Mouse (Mus musculus): Measurements from ENCODE around the gene Zfp445. TPM values are rescaled to one million over a fixed set of nuclear protein-coding genes. Genes with fewer than 3 reads are reported as not detected.
"Not testable (repeated sequence)": the region's sequence is repeated elsewhere in the genome, so short reads cannot be mapped to it uniquely, and the experiment has no call there.

Gene Zfp445
- polyA plus RNA-seq, 1 experiment from 2014 or later: 53.2 TPM

GRCm38 (mm10) chr9:122860752-122861151 lies 5.1 kb downstream of the Zfp445 start:
- DNase-seq (ENCODE audit: low read depth, low spot score): no peak
- no peaks in the 10 kb centered on the region for H3K27me3 ChIP-seq
- TF ChIP-seq CTCF (IDR thresholded peaks at IDR 0.05): no peak
- ChIA-PET CTCF (no interaction called here), POLR2A (no interaction called here)
- ATAC-seq: no peak
- in situ Hi-C loops (cut with MboI; ENCODE audit: low pct_unique_long_range_greater_than_20kb): no loop called here

GRCm38 (mm10) chr9:122856716-122857115 lies 9.1 kb downstream of the Zfp445 start:
- CTCF ChIA-PET: no interaction called here
- POLR2A ChIA-PET: no interaction called here
- in situ Hi-C loops (cut with MboI; ENCODE audit: low pct_unique_long_range_greater_than_20kb): no loop called here
- H3K27me3 ChIP-seq: no peaks in the 10 kb centered on the region
- no peak for ATAC-seq
- TF ChIP-seq CTCF (IDR thresholded peaks at IDR 0.05): no peak
- no peak for DNase-seq (ENCODE audit: low read depth, low spot score)

GRCm38 (mm10) chr9:122855617-122856016 lies 10.2 kb downstream of the Zfp445 start:
- no peak for ATAC-seq
- no peaks in the 10 kb centered on the region for H3K27me3 ChIP-seq
- ChIA-PET CTCF (no interaction called here), POLR2A (no interaction called here)
- no peak for DNase-seq (ENCODE audit: low read depth, low spot score)
- in situ Hi-C loops (cut with MboI; ENCODE audit: low pct_unique_long_range_greater_than_20kb): no loop called here
- no peak for TF ChIP-seq CTCF (IDR thresholded peaks at IDR 0.05)

- DNase-seq (ENCODE audit: low read depth, low spot score); CTCF ChIA-PET; in situ Hi-C loops (cut with MboI; ENCODE audit: low pct_unique_long_range_greater_than_20kb); ATAC-seq; H3K27me3 ChIP-seq; POLR2A ChIA-PET: not testable (repeated sequence)
Measured at GRCm38 (mm10) chr9:122855141-122855540, 10.7 kb downstream of the Zfp445 start.

- TF ChIP-seq CTCF (IDR thresholded peaks at IDR 0.05): no peak
Measured at GRCm38 (mm10) chr9:122854526-122854925, 11.3 kb downstream of the Zfp445 start.

GRCm38 (mm10) chr9:122847811-122848311 lies 17.9 kb downstream of the Zfp445 start:
- DNase-seq (ENCODE audit: low read depth, low spot score); in situ Hi-C loops (cut with MboI; ENCODE audit: low pct_unique_long_range_greater_than_20kb); H3K27me3 ChIP-seq; POLR2A ChIA-PET; ATAC-seq; CTCF ChIA-PET: not testable (repeated sequence)

More at GRCm38 (mm10) chr9:122854526-122854925, 11.3 kb downstream of the Zfp445 start:
- ChIA-PET POLR2A (no interaction called here), CTCF (no interaction called here)
- H3K27me3 ChIP-seq: no peaks in the 10 kb centered on the region
- ATAC-seq: no peak
- DNase-seq (ENCODE audit: low read depth, low spot score): no peak
- in situ Hi-C loops (cut with MboI; ENCODE audit: low pct_unique_long_range_greater_than_20kb): no loop called here

GRCm38 (mm10) chr9:122846156-122846555 lies 19.6 kb downstream of the Zfp445 start:
- no peak for ATAC-seq
- CTCF ChIA-PET: interaction anchor here (1.0 to 1.4 kb wide), 2 partner anchors 16 to 32 kb away, joined by 3 read pairs; no protein-coding TSS in a partner anchor
- no peaks in the 10 kb centered on the region for H3K27me3 ChIP-seq
- no peak for TF ChIP-seq CTCF (IDR thresholded peaks at IDR 0.05)
- POLR2A ChIA-PET: no interaction called here
- in situ Hi-C loops (cut with MboI; ENCODE audit: low pct_unique_long_range_greater_than_20kb): no loop called here
- DNase-seq (ENCODE audit: low read depth, low spot score): no peak

GRCm38 (mm10) chr9:122845621-122846020 lies 20.2 kb downstream of the Zfp445 start:
- DNase-seq (ENCODE audit: low read depth, low spot score) (no peak), ATAC-seq (no peak)
- TF ChIP-seq CTCF (IDR thresholded peaks at IDR 0.05): no peak
- CTCF ChIA-PET: interaction anchor here (0.6 to 1.4 kb wide), 3 partner anchors 17 to 36 kb away, joined by 3 read pairs; no protein-coding TSS in a partner anchor
- in situ Hi-C loops (cut with MboI; ENCODE audit: low pct_unique_long_range_greater_than_20kb): no loop called here
- no peaks in the 10 kb centered on the region for H3K27me3 ChIP-seq
- POLR2A ChIA-PET: no interaction called here

GRCm38 (mm10) chr9:122843760-122844159 lies 22.0 kb downstream of the Zfp445 start, which contains the start of gene Gm35549:
Gm35549 (minus strand) TSS chr9:122844035.
- no peak for DNase-seq (ENCODE audit: low read depth, low spot score)
- no peaks in the 10 kb centered on the region for H3K27me3 ChIP-seq
- in situ Hi-C loops (cut with MboI; ENCODE audit: low pct_unique_long_range_greater_than_20kb): no loop called here
- POLR2A ChIA-PET: no interaction called here
- no peak for TF ChIP-seq CTCF (IDR thresholded peaks at IDR 0.05)
- no peak for ATAC-seq
- CTCF ChIA-PET: interaction anchor here (1.2 to 1.3 kb wide), 2 partner anchors 22 to 28 kb away, joined by 3 to 4 read pairs; no protein-coding TSS in a partner anchor

GRCm38 (mm10) chr9:122837680-122838079 lies 28.1 kb downstream of the Zfp445 start:
- ChIA-PET POLR2A (interaction anchor here (0.6 kb wide), 1 partner anchor 14 kb away, joined by 4 read pairs; no protein-coding TSS in a partner anchor), CTCF (interaction anchor here (1.2 kb wide), 1 partner anchor 13 kb away, joined by 3 read pairs; no protein-coding TSS in a partner anchor)
- TF ChIP-seq CTCF (IDR thresholded peaks at IDR 0.05): no peak
- DNase-seq (ENCODE audit: low read depth, low spot score): no peak
- in situ Hi-C loops (cut with MboI; ENCODE audit: low pct_unique_long_range_greater_than_20kb): no loop called here
- no peaks in the 10 kb centered on the region for H3K27me3 ChIP-seq
- no peak for ATAC-seq

- TF ChIP-seq CTCF (IDR thresholded peaks at IDR 0.05): no peak
- ChIA-PET CTCF (interaction anchor here (1.2 kb wide), 1 partner anchor 14 kb away, joined by 3 read pairs; no protein-coding TSS in a partner anchor), POLR2A (no interaction called here)
- ATAC-seq (no peak), DNase-seq (ENCODE audit: low read depth, low spot score) (no peak)
- H3K27me3 ChIP-seq: no peaks in the 10 kb centered on the region
- in situ Hi-C loops (cut with MboI; ENCODE audit: low pct_unique_long_range_greater_than_20kb): no loop called here
Measured at GRCm38 (mm10) chr9:122837216-122837615, 28.6 kb downstream of the Zfp445 start.

- ChIA-PET CTCF (interaction anchor here (1.2 kb wide), 1 partner anchor 14 kb away, joined by 3 read pairs; no protein-coding TSS in a partner anchor), POLR2A (interaction anchor here (0.6 kb wide), 1 partner anchor 697 kb away, joined by 6 read pairs; no protein-coding TSS in a partner anchor)
- ATAC-seq (no peak), DNase-seq (ENCODE audit: low read depth, low spot score) (no peak)
- H3K27me3 ChIP-seq: no peaks in the 10 kb centered on the region
- no peak for TF ChIP-seq CTCF (IDR thresholded peaks at IDR 0.05)
- in situ Hi-C loops (cut with MboI; ENCODE audit: low pct_unique_long_range_greater_than_20kb): no loop called here
Measured at GRCm38 (mm10) chr9:122836790-122837189, 29.0 kb downstream of the Zfp445 start.

Measured in Patski (cell line).